Mouse (Mus musculus): Measurements from ENCODE around the gene Msh5.

- TF ChIP-seq GATA1 (IDR thresholded peaks at IDR 0.05; ENCODE audit: low read length): no peak
- TF ChIP-seq TAL1 (IDR thresholded peaks at IDR 0.05; ENCODE audit: low read length): no peak
Measured at GRCm38 (mm10) chr17:34980655-34981054, 65.9 kb downstream of the Msh5 start.

Measured in erythroblast, embryonic 14.5 days (primary cell).